Mouse (Mus musculus) embryonic facial prominence, embryonic 15.5 days (tissue): ENCODE measurements around the gene Tfdp1. TPM values are rescaled to one million over a fixed set of nuclear protein-coding genes. Genes with fewer than 3 reads are reported as not detected.

Experiments
- ATAC-seq: fragments of 200-750 bp; cut with Nextera tagmentation; 2 replicates; pipeline ENCODE4 v1.8.0; 2017; ENCODE audit warnings: low read depth, moderate TSS enrichment; ENCODE audit not compliant: insufficient number of reproducible peaks, low FRiP score, low TSS enrichment
- H3K27ac ChIP-seq: fragments of 300-500 bp; sonication (generic); replicated peaks from 2 replicates; pipeline ENCODE4 v1.5.1; 2015; ENCODE audit warnings: mild to moderate bottlenecking, inconsistent platforms
- H3K27me3 ChIP-seq: fragments of 300-500 bp; sonication (generic); 2 replicates; pipeline ENCODE4 v1.6.1; 2015; ENCODE audit warnings: inconsistent platforms
- H3K36me3 ChIP-seq: fragments of 300-500 bp; sonication (generic); 2 replicates; pipeline ENCODE4 v1.6.1; 2015; ENCODE audit warnings: mild to moderate bottlenecking, inconsistent platforms
- H3K4me1 ChIP-seq: fragments of 300-500 bp; sonication (generic); 2 replicates; pipeline ENCODE4 v1.6.1; 2015; ENCODE audit warnings: inconsistent platforms
- H3K4me2 ChIP-seq: fragments of 300-500 bp; sonication (generic); replicated peaks from 2 replicates; pipeline ENCODE4 v1.6.1; 2015; ENCODE audit warnings: mild to moderate bottlenecking, inconsistent platforms
- H3K4me3 ChIP-seq: fragments of 300-500 bp; sonication (generic); replicated peaks from 2 replicates; pipeline ENCODE4 v1.5.1; 2015; ENCODE audit warnings: mild to moderate bottlenecking, inconsistent platforms
- H3K9ac ChIP-seq: fragments of 300-500 bp; sonication (generic); 2 replicates; pipeline ENCODE4 v1.6.1; 2015; ENCODE audit warnings: inconsistent platforms
- H3K9me3 ChIP-seq: fragments of 300-500 bp; sonication (generic); replicated peaks from 2 replicates; pipeline ENCODE4 v1.6.1; 2016; ENCODE audit warnings: inconsistent platforms
- WGBS: fragments of 180-500 bp; shearing (Covaris S2); methylation state at CpG from one replicate; pipeline ENCODE4 v1.1.7; 2015; 5-methylcytosine and 5-hydroxymethylcytosine counted together
- polyA plus RNA-seq: library from polyadenylated mRNA; unstranded; fragments of >200 nt; fragmentation: Nextera tagmentation; extraction: Ambion mirVana; gene quantifications from 2 replicates; pipeline ENCODE4 v1.2.1, GENCODE M21; 2015

The Tfdp1 gene
- polyA plus RNA-seq, 1 experiment from 2014 or later, result 154 TPM

- no peaks in the 10 kb centered on the region; the same call in 1 of the 2 replicates for H3K27me3 ChIP-seq
- no peaks in the 10 kb centered on the region for H3K4me1 ChIP-seq
- ATAC-seq, result no peak
- H3K9me3 ChIP-seq, result no peaks in the 10 kb centered on the region
- 90% methylated on average over 6 of the region's 6 CpGs for WGBS
- H3K4me3 ChIP-seq, result no peak overlapping the region
- no peaks in the 10 kb centered on the region for H3K36me3 ChIP-seq
- H3K27ac ChIP-seq, result no peak overlapping the region
- no peak overlapping the region for H3K4me2 ChIP-seq
- no peak overlapping the region for H3K9ac ChIP-seq
These were observed 82.4 kb downstream of the Tfdp1 start for GRCm38 (mm10) chr8:13420970-13421369.

GRCm38 (mm10) chr8:13427351-13427750 is 88.8 kb downstream of the Tfdp1 start:
- H3K27ac ChIP-seq, result no peak overlapping the region

More at GRCm38 (mm10) chr8:13427351-13427750, 88.8 kb downstream of the Tfdp1 start:
- Histone ChIP-seq H3K4me1 (0 out of 2 replicates have a peak, but pooled peaks cover 4% of the 10 kb centered on the region), H3K9ac (no peak overlapping the region), H3K4me3 (no peak overlapping the region), H3K27me3 (no peaks in the 10 kb centered on the region), H3K4me2 (no peak overlapping the region), H3K9me3 (no peaks in the 10 kb centered on the region), H3K36me3 (no peaks in the 10 kb centered on the region)
- WGBS, result 58% methylated on average over 6 of the region's 6 CpGs
- no peak for ATAC-seq

Other genes with a start within 250 kb of the Tfdp1 start
- 37.4 and 41.9 TPM in 2 replicates for gene Pcid2, start 233.3 kb upstream of the Tfdp1 start, polyA plus RNA-seq
- 104 and 106 TPM in 2 replicates for gene Cul4a, start 233.1 kb upstream of the Tfdp1 start, polyA plus RNA-seq
- 334 and 345 TPM in 2 replicates for gene Lamp1, start 179.6 kb upstream of the Tfdp1 start, polyA plus RNA-seq
- gene Grtp1, start 138.1 kb upstream of the Tfdp1 start, polyA plus RNA-seq, result 15.4 and 16.1 TPM in 2 replicates
- gene Adprhl1, start 84.6 kb upstream of the Tfdp1 start, polyA plus RNA-seq, result 4.4 and 6.1 TPM in 2 replicates
- gene Dcun1d2, start 50.6 kb upstream of the Tfdp1 start, polyA plus RNA-seq, result 29.4 and 29.7 TPM in 2 replicates
- gene Tmco3, start 50.6 kb upstream of the Tfdp1 start, polyA plus RNA-seq, result 44.8 and 52.4 TPM in 2 replicates
- not detected in 2 replicates for gene Atp4b, start 58.1 kb downstream of the Tfdp1 start, polyA plus RNA-seq
- 0.04 TPM in 1 of 2 replicates, not detected in the other for gene Grk1, start 66.3 kb downstream of the Tfdp1 start, polyA plus RNA-seq
- 0.72 and 0.85 TPM in 2 replicates for gene Tmem255b, start 96.4 kb downstream of the Tfdp1 start, polyA plus RNA-seq
- gene Gas6, start 155.7 kb downstream of the Tfdp1 start, polyA plus RNA-seq, result 51.4 and 61.1 TPM in 2 replicates
- not detected in 2 replicates for gene 1700029H14Rik, start 223.7 kb downstream of the Tfdp1 start, polyA plus RNA-seq